Mouse (Mus musculus): ENCODE data around the gene Aoc1. TPM values are rescaled to one million over a fixed set of nuclear protein-coding genes. Genes with fewer than 3 reads are reported as not detected.

The Aoc1 gene
- total and polyA plus RNA-seq, 3 experiments: 1.1 TPM; not detected in 2

- intact Hi-C loops (cut with DNase I): no loop called here
- H3K4me3 ChIP-seq: no peak overlapping the region
- TF ChIP-seq EP300 (IDR thresholded peaks at IDR 0.05; ENCODE audit: insufficient read depth, low read depth, low read length): no peak
- no peak for TF ChIP-seq POLR2A (IDR thresholded peaks at IDR 0.05; ENCODE audit: insufficient read depth, low read depth, low read length)
- no peak for TF ChIP-seq CTCF (IDR thresholded peaks at IDR 0.05)
- no peaks in the 10 kb centered on the region; the same call in 1 of the 2 replicates for H3K27me3 ChIP-seq (ENCODE audit: control insufficient read depth, insufficient read depth, low read length)
- H3K27ac ChIP-seq: no peak overlapping the region
- H3K9ac ChIP-seq (ENCODE audit: low read depth, low read length): no peak overlapping the region
- WGBS: 71% methylated on average over 4 of the region's 4 CpGs
- no peak for DNase-seq
- H3K36me3 ChIP-seq (ENCODE audit: control insufficient read depth, insufficient read depth, low read length): no peaks in the 10 kb centered on the region
- H3K4me1 ChIP-seq (ENCODE audit: control insufficient read depth, insufficient read depth, low read length): no peaks in the 10 kb centered on the region
- no peaks in the 10 kb centered on the region for H3K79me2 ChIP-seq (replicated peaks; ENCODE audit: control insufficient read depth, insufficient read depth, low read length)
These were observed 5.5 kb upstream of the Aoc1 start for GRCm38 (mm10) chr6:48867158-48867557.

- TF ChIP-seq CTCF (IDR thresholded peaks at IDR 0.05) (no peak), POLR2A (IDR thresholded peaks at IDR 0.05; ENCODE audit: insufficient read depth, low read depth, low read length) (no peak), EP300 (IDR thresholded peaks at IDR 0.05; ENCODE audit: insufficient read depth, low read depth, low read length) (no peak)
- Histone ChIP-seq H3K27me3 (ENCODE audit: control insufficient read depth, insufficient read depth, low read length) (no peaks in the 10 kb centered on the region), H3K36me3 (ENCODE audit: control insufficient read depth, insufficient read depth, low read length) (no peaks in the 10 kb centered on the region), H3K79me2 (replicated peaks; ENCODE audit: control insufficient read depth, insufficient read depth, low read length) (no peaks in the 10 kb centered on the region), H3K4me3 (no peak overlapping the region), H3K9ac (ENCODE audit: low read depth, low read length) (no peak overlapping the region), H3K4me1 (ENCODE audit: control insufficient read depth, insufficient read depth, low read length) (no peaks in the 10 kb centered on the region), H3K27ac (no peak overlapping the region)
- intact Hi-C loops (cut with DNase I): no loop called here
- WGBS: 62% methylated on average over 2 of the region's 2 CpGs
- DNase-seq: no peak
These were observed 2.9 kb upstream of the Aoc1 start for GRCm38 (mm10) chr6:48869774-48870173.

- Histone ChIP-seq H3K27ac (no peak overlapping the region), H3K4me1 (ENCODE audit: control insufficient read depth, insufficient read depth, low read length) (no peaks in the 10 kb centered on the region), H3K27me3 (ENCODE audit: control insufficient read depth, insufficient read depth, low read length) (no peaks in the 10 kb centered on the region), H3K36me3 (ENCODE audit: control insufficient read depth, insufficient read depth, low read length) (no peaks in the 10 kb centered on the region), H3K79me2 (replicated peaks; ENCODE audit: control insufficient read depth, insufficient read depth, low read length) (no peaks in the 10 kb centered on the region), H3K9ac (ENCODE audit: low read depth, low read length) (no peak overlapping the region), H3K4me3 (no peak overlapping the region)
- no peak for DNase-seq
- intact Hi-C loops (cut with DNase I): no loop called here
- WGBS: 84% methylated on average over 4 of the region's 4 CpGs
- no peak for TF ChIP-seq EP300 (IDR thresholded peaks at IDR 0.05; ENCODE audit: insufficient read depth, low read depth, low read length)
- no peak for TF ChIP-seq CTCF (IDR thresholded peaks at IDR 0.05)
- no peak for TF ChIP-seq POLR2A (IDR thresholded peaks at IDR 0.05; ENCODE audit: insufficient read depth, low read depth, low read length)
These were observed 1.9 kb downstream of the Aoc1 start for GRCm38 (mm10) chr6:48874576-48874975.

GRCm38 (mm10) chr6:48875515-48875914 is 2.8 kb downstream of the Aoc1 start:
- Histone ChIP-seq H3K4me1 (ENCODE audit: control insufficient read depth, insufficient read depth, low read length) (no peaks in the 10 kb centered on the region), H3K27me3 (ENCODE audit: control insufficient read depth, insufficient read depth, low read length) (no peaks in the 10 kb centered on the region), H3K36me3 (ENCODE audit: control insufficient read depth, insufficient read depth, low read length) (no peaks in the 10 kb centered on the region), H3K9ac (ENCODE audit: low read depth, low read length) (no peak overlapping the region), H3K79me2 (replicated peaks; ENCODE audit: control insufficient read depth, insufficient read depth, low read length) (no peaks in the 10 kb centered on the region), H3K27ac (no peak overlapping the region), H3K4me3 (no peak overlapping the region)
- no peak for TF ChIP-seq POLR2A (IDR thresholded peaks at IDR 0.05; ENCODE audit: insufficient read depth, low read depth, low read length)
- TF ChIP-seq EP300 (IDR thresholded peaks at IDR 0.05; ENCODE audit: insufficient read depth, low read depth, low read length): no peak
- TF ChIP-seq CTCF (IDR thresholded peaks at IDR 0.05): no peak
- no peak for DNase-seq
- 83% methylated on average over 6 of the region's 6 CpGs for WGBS
- intact Hi-C loops (cut with DNase I): no loop called here

GRCm38 (mm10) chr6:48876510-48877135 is 3.9 kb downstream of the Aoc1 start:
- DNase-seq: no peak
- H3K4me1 ChIP-seq (ENCODE audit: control insufficient read depth, insufficient read depth, low read length): no peaks in the 10 kb centered on the region
- no peaks in the 10 kb centered on the region for H3K79me2 ChIP-seq (replicated peaks; ENCODE audit: control insufficient read depth, insufficient read depth, low read length)
- H3K27ac ChIP-seq: no peak overlapping the region
- TF ChIP-seq EP300 (IDR thresholded peaks at IDR 0.05; ENCODE audit: insufficient read depth, low read depth, low read length): no peak
- TF ChIP-seq CTCF (IDR thresholded peaks at IDR 0.05): no peak
- TF ChIP-seq POLR2A (IDR thresholded peaks at IDR 0.05; ENCODE audit: insufficient read depth, low read depth, low read length): no peak
- intact Hi-C loops (cut with DNase I): no loop called here
- no peak overlapping the region for H3K9ac ChIP-seq (ENCODE audit: low read depth, low read length)
- WGBS: 81% methylated on average over 5 of the region's 5 CpGs
- no peak overlapping the region for H3K4me3 ChIP-seq
- no peaks in the 10 kb centered on the region for H3K27me3 ChIP-seq (ENCODE audit: control insufficient read depth, insufficient read depth, low read length)
- no peaks in the 10 kb centered on the region for H3K36me3 ChIP-seq (ENCODE audit: control insufficient read depth, insufficient read depth, low read length)

GRCm38 (mm10) chr6:48894203-48894602 is 21.5 kb downstream of the Aoc1 start:
- no peak overlapping the region for H3K9ac ChIP-seq (ENCODE audit: low read depth, low read length)
- no peaks in the 10 kb centered on the region for H3K79me2 ChIP-seq (replicated peaks; ENCODE audit: control insufficient read depth, insufficient read depth, low read length)
- 37% methylated on average over 4 of the region's 4 CpGs for WGBS
- no peaks in the 10 kb centered on the region for H3K36me3 ChIP-seq (ENCODE audit: control insufficient read depth, insufficient read depth, low read length)
- TF ChIP-seq CTCF (IDR thresholded peaks at IDR 0.05) (no peak), EP300 (IDR thresholded peaks at IDR 0.05; ENCODE audit: insufficient read depth, low read depth, low read length) (no peak), POLR2A (IDR thresholded peaks at IDR 0.05; ENCODE audit: insufficient read depth, low read depth, low read length) (no peak)
- H3K4me3 ChIP-seq: no peak overlapping the region
- H3K27me3 ChIP-seq (ENCODE audit: control insufficient read depth, insufficient read depth, low read length): no peaks in the 10 kb centered on the region
- H3K4me1 ChIP-seq (ENCODE audit: control insufficient read depth, insufficient read depth, low read length): no peaks in the 10 kb centered on the region
- DNase-seq: no peak
- intact Hi-C loops (cut with DNase I): no loop called here
- H3K27ac ChIP-seq: no peak overlapping the region

All from heart, adult 2 months (tissue).